Mouse (Mus musculus) testis, adult 2 months (tissue): ENCODE data around the gene Acoxl. TPM values are rescaled to one million over a fixed set of nuclear protein-coding genes. Genes with fewer than 3 reads are reported as not detected.

Experiments used
- H3K27ac ChIP-seq: fragments of 200-500 bp; 2 replicates; pipeline ENCODE4 v1.5.1; 2012; ENCODE audit warnings: low read depth, low read length; ENCODE audit not compliant: control insufficient read depth, insufficient read depth
- H3K27me3 ChIP-seq: fragments of 200-500 bp; 2 replicates; pipeline ENCODE4 v1.6.1; 2012; ENCODE audit warnings: mild to moderate bottlenecking, low read length, moderate library complexity; ENCODE audit not compliant: control insufficient read depth, insufficient read depth
- H3K36me3 ChIP-seq: fragments of 200-500 bp; 2 replicates; pipeline ENCODE4 v1.6.1; 2012; ENCODE audit warnings: mild to moderate bottlenecking, low read length; ENCODE audit not compliant: control insufficient read depth, insufficient read depth
- H3K4me1 ChIP-seq: fragments of 200-500 bp; 2 replicates; pipeline ENCODE4 v1.6.1; 2012; ENCODE audit warnings: low read length; ENCODE audit not compliant: control insufficient read depth, insufficient read depth
- H3K4me3 ChIP-seq: fragments of 200-500 bp; 2 replicates; pipeline ENCODE4 v1.5.1; 2012; ENCODE audit warnings: low read depth, mild to moderate bottlenecking, low read length, moderate library complexity, mixed read lengths; ENCODE audit not compliant: control insufficient read depth
- CTCF ChIP-seq: fragments of 200-500 bp; IDR thresholded peaks from 2 replicates; pipeline ENCODE4 v1.5.1; 2012; ENCODE audit warnings: low read depth, mild to moderate bottlenecking, inconsistent platforms, low read length, moderate library complexity; ENCODE audit not compliant: control insufficient read depth, insufficient read depth, insufficient replicate concordance
- POLR2A ChIP-seq: fragments of 200-500 bp; IDR thresholded peaks from 2 replicates; pipeline ENCODE4 v1.6.1; 2012; ENCODE audit warnings: low read depth, mild to moderate bottlenecking, inconsistent platforms, low read length, moderate library complexity; ENCODE audit not compliant: control insufficient read depth
- polyA plus RNA-seq: library from polyadenylated mRNA; depleted of rRNA; stranded (reverse); fragments of >200 nt; gene quantifications from 2 replicates; pipeline ENCODE4 v1.2.3, GENCODE M21; 2012

Acoxl gene
- polyA plus RNA-seq, 1 experiment, result 0.07 TPM

- H3K4me1 ChIP-seq, result no peaks in the 10 kb centered on the region
These were observed 66.2 kb downstream of the Acoxl start for GRCm38 (mm10) chr2:127904918-127905317.

DNA sequence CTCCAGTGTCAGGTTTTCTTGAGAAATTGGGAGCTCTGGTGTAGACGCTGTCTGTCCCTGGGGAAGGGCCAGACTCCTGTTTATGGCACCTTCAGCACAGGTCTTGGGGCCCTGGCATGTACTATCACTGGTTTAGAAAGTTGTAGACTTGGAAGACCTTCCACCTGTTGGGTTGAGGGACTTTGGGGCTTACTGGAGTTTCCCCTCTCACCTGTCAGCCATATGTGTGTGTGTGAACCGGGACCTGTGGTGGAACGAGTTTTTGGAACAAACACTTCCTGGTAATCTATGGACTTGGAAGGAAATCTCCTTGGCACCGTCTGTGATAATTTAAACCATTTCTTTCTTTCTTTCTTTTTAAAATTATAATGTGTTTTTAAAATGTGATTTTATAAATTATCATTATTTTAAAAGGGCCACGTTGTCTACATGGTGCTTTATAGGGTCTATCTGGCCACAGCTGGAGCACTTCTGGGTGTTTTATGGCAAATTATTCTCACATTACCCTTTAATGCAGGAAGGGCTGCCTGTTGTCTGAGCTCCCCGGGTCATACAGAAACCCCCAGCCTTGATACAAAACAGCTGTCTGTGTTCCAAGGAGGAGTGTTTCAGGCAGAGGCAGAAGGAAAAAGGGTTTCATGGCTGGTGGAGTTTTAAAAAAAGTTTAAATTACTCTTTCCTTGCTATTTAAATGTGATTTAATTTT, 68.5 kb downstream of the Acoxl start:
- no peaks in the 10 kb centered on the region for H3K27me3 ChIP-seq
- no peaks in the 10 kb centered on the region for H3K36me3 ChIP-seq
- no peak overlapping the region for H3K27ac ChIP-seq
- H3K4me1 ChIP-seq, result no peaks in the 10 kb centered on the region
- no peak for TF ChIP-seq CTCF
- TF ChIP-seq POLR2A, result no peak
- H3K4me3 ChIP-seq, result no peak overlapping the region

More at GRCm38 (mm10) chr2:127904918-127905317, 66.2 kb downstream of the Acoxl start:
- no peak for TF ChIP-seq POLR2A
- Histone ChIP-seq H3K27ac (no peak overlapping the region), H3K27me3 (no peaks in the 10 kb centered on the region), H3K36me3 (no peaks in the 10 kb centered on the region), H3K4me3 (no peak overlapping the region)

GRCm38 (mm10) chr2:127907679-127908042, 69.0 kb downstream of the Acoxl start:
- H3K4me1 ChIP-seq, result no peaks in the 10 kb centered on the region
- H3K4me3 ChIP-seq, result no peak overlapping the region
- no peaks in the 10 kb centered on the region for H3K36me3 ChIP-seq
- no peak for TF ChIP-seq CTCF
- TF ChIP-seq POLR2A, result no peak
- H3K27ac ChIP-seq, result no peak overlapping the region
- no peaks in the 10 kb centered on the region for H3K27me3 ChIP-seq

DNA sequence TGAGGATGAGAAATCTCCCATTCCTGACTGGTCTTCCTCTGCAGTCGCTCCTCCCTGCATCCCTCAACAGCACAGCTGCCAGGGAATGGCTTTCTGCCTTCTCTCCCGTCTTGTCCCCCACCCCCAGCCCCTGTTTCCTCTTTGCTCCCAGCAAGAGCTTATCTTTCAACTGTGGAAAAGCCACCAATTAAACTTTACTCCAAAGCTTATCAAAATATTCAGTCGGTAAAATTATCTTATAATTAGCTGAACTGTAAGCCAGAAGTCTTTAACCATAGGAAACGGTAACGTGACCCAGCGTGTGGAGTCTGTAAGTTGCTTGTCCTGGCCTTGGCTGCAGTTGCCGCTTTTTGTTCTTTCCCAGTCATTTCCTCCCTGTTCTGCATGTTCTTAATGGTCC, 70.2 kb downstream of the Acoxl start:
- Histone ChIP-seq H3K36me3 (no peaks in the 10 kb centered on the region), H3K4me3 (no peak overlapping the region), H3K27ac (no peak overlapping the region), H3K4me1 (no peaks in the 10 kb centered on the region), H3K27me3 (no peaks in the 10 kb centered on the region)
- TF ChIP-seq CTCF, result no peak
- TF ChIP-seq POLR2A, result no peak

DNA sequence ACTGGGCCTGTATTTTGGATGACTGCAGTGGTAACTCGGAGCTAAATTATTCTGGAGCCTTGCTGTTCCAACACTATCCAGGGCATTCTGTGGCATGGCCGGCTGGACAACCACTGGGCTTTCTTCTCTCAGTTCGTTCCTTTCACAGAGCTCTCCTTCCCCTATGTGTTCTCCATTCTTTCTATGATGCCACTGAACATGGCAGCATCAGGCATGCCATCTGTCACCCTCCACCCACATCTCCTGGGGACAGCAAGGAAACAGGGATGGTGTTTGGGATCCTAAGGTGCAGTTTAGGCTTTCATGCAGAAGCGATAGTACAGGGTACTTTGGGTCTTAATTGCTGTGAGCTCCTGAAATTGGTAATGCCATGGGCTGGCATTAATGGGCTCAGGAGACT, 71.1 kb downstream of the Acoxl start:
- no peak for TF ChIP-seq CTCF
- TF ChIP-seq POLR2A, result no peak
- H3K27me3 ChIP-seq, result no peaks in the 10 kb centered on the region
- no peaks in the 10 kb centered on the region for H3K36me3 ChIP-seq
- no peak overlapping the region for H3K27ac ChIP-seq
- no peak overlapping the region for H3K4me3 ChIP-seq
- H3K4me1 ChIP-seq, result no peaks in the 10 kb centered on the region

DNA sequence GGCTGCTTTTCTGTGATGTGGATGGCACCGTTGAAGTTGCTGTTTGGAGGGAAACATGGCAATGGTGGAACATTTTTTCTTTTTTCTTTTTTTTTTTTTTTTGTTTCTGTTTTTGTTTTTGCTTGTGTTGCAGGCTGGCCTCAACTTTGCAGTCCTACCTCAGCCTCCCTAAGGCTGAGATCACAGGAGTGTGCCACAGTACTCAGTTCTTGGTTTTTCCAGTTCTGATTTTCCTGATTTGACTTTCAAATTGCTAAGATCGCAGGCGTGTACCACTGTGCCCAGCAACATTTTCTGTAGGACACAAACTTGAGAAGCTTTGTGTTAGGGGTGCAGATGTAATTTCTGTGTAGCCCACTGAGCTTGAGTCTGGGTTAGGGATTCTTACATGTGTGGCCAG, 72.9 kb downstream of the Acoxl start:
- Histone ChIP-seq H3K27me3 (no peaks in the 10 kb centered on the region), H3K27ac (no peak overlapping the region), H3K36me3 (no peaks in the 10 kb centered on the region), H3K4me3 (no peak overlapping the region), H3K4me1 (no peaks in the 10 kb centered on the region)
- no peak for TF ChIP-seq CTCF
- no peak for TF ChIP-seq POLR2A

DNA sequence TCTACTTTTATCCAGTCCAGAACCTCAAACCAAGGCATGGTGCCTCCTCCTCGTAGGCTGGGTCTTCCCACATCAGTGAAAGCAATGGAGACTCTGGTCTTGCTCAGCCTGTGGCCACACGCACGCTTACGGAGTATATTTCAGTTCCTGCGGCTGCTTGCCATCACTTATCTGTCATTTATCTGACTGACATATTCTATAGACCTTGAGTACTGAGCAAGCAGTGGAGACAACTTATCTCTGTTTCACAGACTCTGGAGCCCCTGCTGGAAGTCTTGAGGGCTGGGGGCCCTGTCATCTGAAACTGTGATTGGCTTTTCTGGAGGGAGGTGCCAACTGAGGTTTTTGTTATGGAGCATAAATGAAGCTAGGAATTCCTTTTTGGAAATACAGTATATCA, 75.4 kb downstream of the Acoxl start:
- H3K4me1 ChIP-seq, result no peaks in the 10 kb centered on the region
- no peaks in the 10 kb centered on the region for H3K36me3 ChIP-seq
- TF ChIP-seq POLR2A (no peak), CTCF (no peak)
- H3K27me3 ChIP-seq, result no peaks in the 10 kb centered on the region
- H3K27ac ChIP-seq, result no peak overlapping the region
- no peak overlapping the region for H3K4me3 ChIP-seq
